Mouse (Mus musculus) lung, postnatal 0 days (tissue): ENCODE measurements around the gene Psmg3. TPM values are rescaled to one million over a fixed set of nuclear protein-coding genes. Genes with fewer than 3 reads are reported as not detected.

Source experiments
- ATAC-seq: fragments of 200-750 bp; cut with Nextera tagmentation; 2 replicates; pipeline ENCODE4 v1.8.0; 2017; ENCODE audit warnings: moderate library complexity
- DNase-seq: peaks from one replicate; pipeline ENCODE4 v3.0.0-alpha.2; 2016; ENCODE audit warnings: low spot score
- H3K27ac ChIP-seq: fragments of 300-500 bp; sonication (generic); 2 replicates; pipeline ENCODE4 v1.5.1; 2014; ENCODE audit warnings: antibody characterized with exemption, mild to moderate bottlenecking, low read length, mixed read lengths
- H3K27me3 ChIP-seq: fragments of 300-500 bp; sonication (generic); replicated peaks from 2 replicates; pipeline ENCODE4 v1.6.1; 2014; ENCODE audit warnings: low read length, mixed read lengths; ENCODE audit not compliant: insufficient read depth
- H3K36me3 ChIP-seq: fragments of 300-500 bp; sonication (generic); 2 replicates; pipeline ENCODE4 v1.6.1; 2014; ENCODE audit warnings: low read length, mixed read lengths; ENCODE audit not compliant: insufficient read depth
- H3K4me1 ChIP-seq: fragments of 300-500 bp; sonication (generic); 2 replicates; pipeline ENCODE4 v1.6.1; 2014; ENCODE audit warnings: antibody characterized with exemption, low read depth, low read length, mixed read lengths; ENCODE audit not compliant: insufficient read depth
- H3K4me2 ChIP-seq: fragments of 300-500 bp; sonication (generic); replicated peaks from 2 replicates; pipeline ENCODE4 v1.6.1; 2014; ENCODE audit warnings: low read depth, mild to moderate bottlenecking, low read length, moderate library complexity, mixed read lengths
- H3K4me3 ChIP-seq: fragments of 300-500 bp; sonication (generic); 2 replicates; pipeline ENCODE4 v1.5.1; 2014; ENCODE audit warnings: low read depth, low read length
- H3K9ac ChIP-seq: fragments of 300-500 bp; sonication (generic); replicated peaks from 2 replicates; pipeline ENCODE4 v1.6.1; 2014; ENCODE audit warnings: low read depth, mild to moderate bottlenecking
- H3K9me3 ChIP-seq: fragments of 300-500 bp; sonication (generic); 2 replicates; pipeline ENCODE4 v1.6.1; 2016; ENCODE audit warnings: low read length, mixed read lengths
- CTCF ChIP-seq: IDR thresholded peaks from 2 replicates; pipeline ENCODE4 v1.5.1; 2016; ENCODE audit warnings: antibody characterized with exemption, mild to moderate bottlenecking
- EP300 ChIP-seq: IDR thresholded peaks from 2 replicates; pipeline ENCODE4 v1.6.1; 2016; ENCODE audit warnings: antibody characterized with exemption, mild to moderate bottlenecking, control low read depth
- WGBS: fragments of 180-500 bp; shearing (Covaris S2); extraction: QIAGEN DNeasy Blood & Tissue Kit; methylation state at CpG from one replicate; pipeline ENCODE4 v1.1.7; 2014; 5-methylcytosine and 5-hydroxymethylcytosine counted together
- polyA plus RNA-seq: library from polyadenylated mRNA; unstranded; fragments of >200 nt; fragmentation: Nextera tagmentation; extraction: Ambion mirVana; gene quantifications from 2 replicates; pipeline ENCODE4 v1.2.1, GENCODE M21; 2015

Psmg3 gene
- polyA plus RNA-seq, 1 experiment from 2014 or later: 45.4 TPM

DNA sequence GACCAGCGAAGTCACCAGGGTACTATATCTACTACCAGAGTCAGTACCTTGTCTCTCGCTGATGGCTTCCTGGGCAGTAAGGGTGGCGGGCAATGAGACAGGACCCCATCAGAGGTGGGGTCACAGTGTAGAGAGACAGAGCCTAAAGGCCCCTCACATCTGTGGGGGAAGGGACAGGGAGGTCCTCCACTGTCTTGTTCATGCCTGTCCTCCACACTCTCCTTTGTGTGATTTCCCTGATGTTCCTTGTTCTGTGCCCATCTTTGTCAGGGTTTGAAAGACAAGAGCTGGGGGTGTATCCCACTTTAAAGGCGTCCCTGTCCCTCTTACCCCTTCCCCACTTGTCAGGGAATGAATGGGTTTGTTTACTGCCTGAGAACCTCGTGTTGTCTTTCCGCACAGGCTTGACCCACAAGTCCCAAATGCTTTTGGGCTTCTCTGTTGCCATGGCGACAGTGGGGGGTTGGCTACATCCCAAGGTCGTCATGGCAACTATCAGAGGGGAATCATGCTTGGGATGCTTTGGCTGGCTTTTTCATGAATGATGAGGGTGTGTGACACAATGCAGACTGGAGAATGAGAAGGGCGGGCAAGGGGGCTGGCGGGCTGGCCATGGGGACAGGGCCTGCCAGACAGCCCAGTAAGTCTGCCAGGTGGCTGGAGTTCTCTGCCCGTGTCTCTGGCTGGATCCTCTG lies 29.1 kb downstream of the Psmg3 start:
- H3K27ac ChIP-seq: peak overlapping the region; percentile 94
- WGBS: 18% methylated on average over 10 of the region's 11 CpGs
- H3K4me1 ChIP-seq: peaks cover 44% of the 10 kb centered on the region
- H3K4me2 ChIP-seq: peak overlapping the region; percentile 56
- ATAC-seq (peak; percentile 77), DNase-seq (peak; percentile 93)
- no peaks in the 10 kb centered on the region for H3K27me3 ChIP-seq
- no peaks in the 10 kb centered on the region for H3K9me3 ChIP-seq
- H3K36me3 ChIP-seq: peaks cover 22% of the 10 kb centered on the region; the same call in 1 of the 2 replicates
- no peak for TF ChIP-seq CTCF
- TF ChIP-seq EP300: peak; percentile 88
- H3K4me3 ChIP-seq: peak overlapping the region; percentile 15; the same call in 1 of the 2 replicates
- H3K9ac ChIP-seq: 0 out of 2 replicates have a peak overlapping the region, but pooled peaks have one; percentile 19

DNA sequence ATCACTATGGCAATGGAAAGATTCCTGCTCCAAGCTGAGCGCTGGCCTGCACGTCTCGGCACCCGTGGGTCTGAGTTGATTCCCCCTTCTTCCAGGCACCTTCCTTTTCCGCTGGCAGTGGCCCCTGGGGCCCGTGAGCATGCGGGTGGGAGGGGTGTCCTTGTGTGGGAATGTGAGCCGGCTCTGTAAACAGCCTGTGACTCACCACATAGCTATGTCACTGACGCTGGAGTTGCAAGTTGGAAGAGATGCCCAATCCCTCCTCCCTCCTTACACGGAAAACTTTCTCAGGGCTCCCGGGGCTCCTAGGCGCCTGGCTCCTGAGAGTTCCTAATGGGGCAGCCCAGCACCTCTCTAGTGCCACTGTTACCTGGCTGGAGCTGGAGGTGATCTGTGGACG lies 29.8 kb downstream of the Psmg3 start:
- Histone ChIP-seq H3K36me3 (peaks cover 22% of the 10 kb centered on the region; the same call in 1 of the 2 replicates), H3K4me1 (peaks cover 48% of the 10 kb centered on the region), H3K9me3 (no peaks in the 10 kb centered on the region), H3K27ac (peak overlapping the region; percentile 94), H3K9ac (0 out of 2 replicates have a peak overlapping the region, but pooled peaks have one; percentile 19), H3K4me2 (peak overlapping the region; percentile 56), H3K27me3 (no peaks in the 10 kb centered on the region), H3K4me3 (peak overlapping the region; percentile 15; the same call in 1 of the 2 replicates)
- 8% methylated on average over 13 of the region's 13 CpGs for WGBS
- DNase-seq (peak; percentile 99), ATAC-seq (peak; percentile 84)
- TF ChIP-seq CTCF (no peak), EP300 (peak; percentile 95)

DNA sequence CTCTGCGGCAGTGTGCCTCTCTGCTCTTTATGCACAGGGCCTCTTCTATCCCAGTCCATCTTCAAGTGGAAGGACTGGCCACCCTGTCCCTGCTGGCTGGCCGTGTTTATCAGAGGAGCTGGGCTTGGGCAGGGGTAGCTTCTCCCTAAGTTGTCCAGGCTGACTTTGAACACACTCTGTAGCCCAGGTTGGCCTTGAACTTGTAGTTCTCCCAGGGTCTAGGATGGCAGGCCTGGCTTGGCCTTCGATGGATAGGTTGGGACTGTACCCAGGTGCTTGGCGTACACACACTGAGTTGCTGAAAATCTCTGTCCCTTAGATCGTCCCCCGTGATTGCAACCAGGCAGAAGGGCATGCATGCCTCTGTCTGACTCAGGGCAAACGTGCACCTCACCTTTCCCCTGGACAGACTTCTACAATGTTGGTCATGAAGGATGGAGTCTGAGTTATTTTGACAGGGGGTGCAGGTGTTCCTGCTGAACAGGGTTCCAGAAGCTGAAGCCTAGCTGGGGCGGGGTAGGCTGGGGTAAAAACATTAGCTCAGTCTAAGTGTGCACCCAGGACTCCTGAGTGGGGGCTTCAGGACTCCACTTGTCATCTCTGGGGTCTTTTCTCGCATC lies 30.6 kb downstream of the Psmg3 start:
- peaks cover 21% of the 10 kb centered on the region; the same call in 1 of the 2 replicates for H3K36me3 ChIP-seq
- TF ChIP-seq EP300 (no peak), CTCF (no peak)
- ATAC-seq (no peak), DNase-seq (no peak)
- H3K9ac ChIP-seq: no peak overlapping the region
- no peaks in the 10 kb centered on the region for H3K9me3 ChIP-seq
- H3K4me3 ChIP-seq: no peak overlapping the region
- H3K4me1 ChIP-seq: peaks cover 48% of the 10 kb centered on the region
- 55% methylated on average over 9 of the region's 9 CpGs for WGBS
- H3K27ac ChIP-seq: peak overlapping the region; percentile 94
- H3K4me2 ChIP-seq: peak overlapping the region; percentile 56
- no peaks in the 10 kb centered on the region for H3K27me3 ChIP-seq

DNA sequence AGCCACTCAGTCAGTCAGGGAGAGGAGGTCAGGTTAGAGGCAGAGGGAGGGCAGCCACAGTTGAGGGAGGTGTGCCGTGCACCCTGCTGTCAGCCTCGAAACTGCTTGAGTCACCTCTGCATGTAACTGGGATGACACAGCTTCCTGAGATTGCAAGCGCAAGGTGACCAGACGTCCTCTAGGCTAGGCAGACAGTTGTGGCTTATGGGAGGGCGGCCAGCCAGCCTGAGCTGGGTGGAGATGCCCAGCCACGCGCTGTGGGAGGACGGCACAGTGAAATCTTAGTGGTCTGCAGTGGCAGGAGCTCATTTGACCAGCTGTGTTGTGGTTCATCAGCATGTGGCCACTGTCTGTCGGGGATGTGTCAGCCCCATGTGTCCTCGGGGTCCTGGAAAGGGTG lies 31.7 kb downstream of the Psmg3 start:
- peak overlapping the region; percentile 56; the same call in 1 of the 2 replicates for H3K4me2 ChIP-seq
- H3K4me3 ChIP-seq: no peak overlapping the region
- H3K27me3 ChIP-seq: no peaks in the 10 kb centered on the region
- no peaks in the 10 kb centered on the region for H3K9me3 ChIP-seq
- ATAC-seq (no peak), DNase-seq (no peak)
- H3K36me3 ChIP-seq: peaks cover 10% of the 10 kb centered on the region; the same call in 1 of the 2 replicates
- 38% methylated on average over 10 of the region's 10 CpGs for WGBS
- H3K9ac ChIP-seq: no peak overlapping the region
- peaks cover 48% of the 10 kb centered on the region for H3K4me1 ChIP-seq
- TF ChIP-seq EP300 (no peak), CTCF (no peak)
- no peak overlapping the region for H3K27ac ChIP-seq

DNA sequence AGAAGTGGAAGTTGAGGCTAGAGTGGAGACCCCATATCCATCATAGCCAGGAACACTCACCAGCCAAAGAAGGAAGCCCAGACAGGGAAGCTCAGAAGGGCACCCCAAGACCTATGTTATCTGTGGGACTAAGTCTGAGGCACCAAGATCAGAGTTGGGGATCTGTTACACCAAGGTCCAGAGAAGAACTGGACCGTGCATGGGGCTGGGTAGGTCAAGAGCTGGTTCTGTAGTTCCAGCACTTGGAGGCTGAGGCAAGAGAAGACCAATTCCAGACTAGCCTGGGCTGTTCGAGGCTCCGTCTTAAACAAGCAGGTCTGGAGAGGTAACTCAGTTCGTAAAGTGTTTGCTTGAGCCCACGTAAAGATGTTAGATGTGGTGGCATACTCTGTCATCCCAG lies 32.5 kb downstream of the Psmg3 start:
- Histone ChIP-seq H3K27me3 (no peaks in the 10 kb centered on the region), H3K9me3 (no peaks in the 10 kb centered on the region), H3K4me1 (peaks cover 48% of the 10 kb centered on the region), H3K36me3 (0 out of 2 replicates have a peak, but pooled peaks cover 2% of the 10 kb centered on the region), H3K9ac (no peak overlapping the region), H3K27ac (peak overlapping the region; percentile 98), H3K4me2 (peak overlapping the region; percentile 86), H3K4me3 (peak overlapping the region; percentile 94; the same call in 1 of the 2 replicates)
- WGBS: 67% methylated on average over 5 of the region's 5 CpGs
- DNase-seq: no peak
- no peak for ATAC-seq
- TF ChIP-seq EP300 (no peak), CTCF (no peak)

DNA sequence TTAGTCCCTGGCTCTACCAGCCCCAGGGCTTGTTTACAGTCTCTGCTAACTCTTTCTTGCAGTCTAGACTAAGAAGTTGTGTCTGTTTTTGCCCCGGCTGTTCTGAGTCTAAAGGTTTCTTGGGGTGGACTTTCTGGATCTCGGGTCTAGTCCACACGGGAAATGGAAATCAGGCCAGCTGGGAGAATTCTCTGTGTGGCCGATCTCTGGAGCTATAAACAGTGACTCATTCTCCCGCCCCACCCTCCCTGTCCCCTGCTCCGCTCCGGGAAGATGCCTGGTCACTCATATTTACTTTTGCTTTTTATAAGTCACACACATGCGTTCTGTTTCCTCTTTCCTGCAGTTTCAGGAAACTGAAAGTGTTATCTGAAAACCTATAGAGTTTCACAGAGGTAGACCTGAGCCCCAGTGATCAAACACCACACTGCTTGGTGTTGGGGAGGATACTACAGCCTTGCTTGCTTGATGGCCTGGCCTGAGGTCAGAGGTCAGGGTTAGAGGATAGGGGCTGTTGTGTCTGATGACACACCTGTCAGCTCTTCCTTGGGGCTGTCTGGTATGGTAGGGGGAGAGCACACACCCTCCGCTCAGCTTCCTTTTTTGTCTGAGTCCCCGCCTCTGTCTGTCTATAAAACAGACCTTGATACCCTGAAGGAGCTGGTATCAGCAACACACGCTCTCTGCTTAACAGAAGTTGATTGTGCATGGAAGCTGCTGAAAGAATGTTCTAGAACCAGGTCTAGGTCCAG lies 33.2 kb downstream of the Psmg3 start:
- Histone ChIP-seq H3K27me3 (no peaks in the 10 kb centered on the region), H3K9ac (peak overlapping the region; percentile 96), H3K4me3 (peak overlapping the region; percentile 94), H3K9me3 (no peaks in the 10 kb centered on the region), H3K27ac (peak overlapping the region; percentile 98), H3K4me1 (peaks cover 47% of the 10 kb centered on the region), H3K4me2 (peak overlapping the region; percentile 86), H3K36me3 (no peaks in the 10 kb centered on the region)
- TF ChIP-seq CTCF: no peak
- peak; percentile 76 for TF ChIP-seq EP300
- WGBS: 18% methylated on average over 11 of the region's 11 CpGs
- ATAC-seq: peak; percentile 12
- DNase-seq: peak; percentile 94
